Mouse (Mus musculus) liver, embryonic 15.5 days (tissue): Measurements from ENCODE around the gene Larp4b. TPM values are rescaled to one million over a fixed set of nuclear protein-coding genes. Genes with fewer than 3 reads are reported as not detected.
A peak's percentile ranks its signal among the peaks of the same experiment; 100 is the strongest.

Experiments
- ATAC-seq: fragments of 200-750 bp; cut with Nextera tagmentation; 2 replicates; pipeline ENCODE4 v1.8.0; 2017; ENCODE audit warnings: moderate number of reproducible peaks, mild to moderate bottlenecking, moderate library complexity; ENCODE audit not compliant: insufficient read depth
- H3K27ac ChIP-seq: fragments of 300-500 bp; sonication (generic); replicated peaks from 2 replicates; pipeline ENCODE4 v1.5.1; 2015; ENCODE audit warnings: mild to moderate bottlenecking, inconsistent platforms
- H3K27me3 ChIP-seq: fragments of 300-500 bp; sonication (generic); 2 replicates; pipeline ENCODE4 v1.6.1; 2015; ENCODE audit warnings: mild to moderate bottlenecking, inconsistent platforms
- H3K36me3 ChIP-seq: fragments of 300-500 bp; sonication (generic); replicated peaks from 2 replicates; pipeline ENCODE4 v1.6.1; 2015; ENCODE audit warnings: moderate library complexity, mild to moderate bottlenecking, inconsistent platforms
- H3K4me1 ChIP-seq: fragments of 300-500 bp; sonication (generic); replicated peaks from 2 replicates; pipeline ENCODE4 v1.6.1; 2015; ENCODE audit warnings: inconsistent platforms
- H3K4me2 ChIP-seq: fragments of 300-500 bp; sonication (generic); 2 replicates; pipeline ENCODE4 v1.6.1; 2015; ENCODE audit warnings: moderate library complexity, mild to moderate bottlenecking, inconsistent platforms
- H3K4me3 ChIP-seq: fragments of 300-500 bp; sonication (generic); replicated peaks from 2 replicates; pipeline ENCODE4 v1.5.1; 2015; ENCODE audit warnings: mild to moderate bottlenecking, inconsistent platforms
- H3K9ac ChIP-seq: fragments of 300-500 bp; sonication (generic); 2 replicates; pipeline ENCODE4 v1.6.1; 2015; ENCODE audit warnings: moderate library complexity, mild to moderate bottlenecking, inconsistent platforms
- H3K9me3 ChIP-seq: fragments of 300-500 bp; sonication (generic); replicated peaks from 2 replicates; pipeline ENCODE4 v1.6.1; 2016; ENCODE audit warnings: inconsistent platforms
- WGBS: fragments of 180-500 bp; shearing (Covaris S2); methylation state at CpG from one replicate; pipeline ENCODE4 v1.1.7; 2015; ENCODE audit warnings: mixed read lengths; ENCODE audit not compliant: insufficient replicate concordance; 5-methylcytosine and 5-hydroxymethylcytosine counted together
- polyA plus RNA-seq: library from polyadenylated mRNA; unstranded; fragments of >200 nt; fragmentation: Nextera tagmentation; extraction: Ambion mirVana; gene quantifications from 2 replicates; pipeline ENCODE4 v1.2.1, GENCODE M21; 2015

Gene Larp4b
- polyA plus RNA-seq, 1 experiment from 2014 or later = 22.2 TPM

- Histone ChIP-seq H3K4me3 (no peak overlapping the region), H3K9ac (no peak overlapping the region), H3K4me1 (peaks cover 33% of the 10 kb centered on the region), H3K27me3 (no peaks in the 10 kb centered on the region), H3K27ac (no peak overlapping the region), H3K36me3 (peaks cover 81% of the 10 kb centered on the region), H3K4me2 (no peak overlapping the region), H3K9me3 (no peaks in the 10 kb centered on the region)
- 68% methylated on average over 7 of the region's 7 CpGs for WGBS
- ATAC-seq = no peak
These were observed 31.5 kb downstream of the Larp4b start for GRCm38 (mm10) chr13:9125193-9125592.

- Histone ChIP-seq H3K36me3 (peaks cover 86% of the 10 kb centered on the region), H3K9me3 (no peaks in the 10 kb centered on the region), H3K4me1 (peaks cover 27% of the 10 kb centered on the region), H3K27ac (no peak overlapping the region), H3K4me2 (no peak overlapping the region), H3K9ac (no peak overlapping the region), H3K4me3 (no peak overlapping the region), H3K27me3 (no peaks in the 10 kb centered on the region)
- WGBS = 77% methylated on average over 4 of the region's 4 CpGs
- no peak for ATAC-seq
These were observed 34.0 kb downstream of the Larp4b start for GRCm38 (mm10) chr13:9127715-9128114.

GRCm38 (mm10) chr13:9128707-9129314 lies 35.1 kb downstream of the Larp4b start:
- H3K27ac ChIP-seq = peak overlapping the region; percentile 10; the same call in 1 of the 2 replicates
- no peaks in the 10 kb centered on the region for H3K9me3 ChIP-seq
- H3K36me3 ChIP-seq = peaks cover 85% of the 10 kb centered on the region
- peak; percentile 46 for ATAC-seq
- no peak overlapping the region for H3K4me2 ChIP-seq
- peaks cover 27% of the 10 kb centered on the region for H3K4me1 ChIP-seq
- 80% methylated on average over 6 of the region's 6 CpGs for WGBS
- no peak overlapping the region for H3K9ac ChIP-seq
- H3K27me3 ChIP-seq = no peaks in the 10 kb centered on the region
- H3K4me3 ChIP-seq = no peak overlapping the region

- Histone ChIP-seq H3K9me3 (no peaks in the 10 kb centered on the region), H3K27ac (no peak overlapping the region), H3K36me3 (peaks cover 80% of the 10 kb centered on the region), H3K9ac (no peak overlapping the region), H3K4me1 (peaks cover 15% of the 10 kb centered on the region), H3K4me2 (no peak overlapping the region), H3K4me3 (no peak overlapping the region), H3K27me3 (no peaks in the 10 kb centered on the region)
- WGBS = 85% methylated on average over 2 of the region's 2 CpGs
- ATAC-seq = no peak
These were observed 40.7 kb downstream of the Larp4b start for GRCm38 (mm10) chr13:9134421-9134820.

GRCm38 (mm10) chr13:9136088-9136487 lies 42.4 kb downstream of the Larp4b start:
- Histone ChIP-seq H3K4me2 (no peak overlapping the region), H3K36me3 (peaks cover 80% of the 10 kb centered on the region), H3K27me3 (no peaks in the 10 kb centered on the region), H3K9ac (no peak overlapping the region), H3K4me3 (no peak overlapping the region), H3K9me3 (no peaks in the 10 kb centered on the region), H3K4me1 (no peaks in the 10 kb centered on the region), H3K27ac (no peak overlapping the region)
- 84% methylated on average over 6 of the region's 6 CpGs for WGBS
- no peak for ATAC-seq

GRCm38 (mm10) chr13:9136733-9137132 lies 43.1 kb downstream of the Larp4b start:
- no peaks in the 10 kb centered on the region for H3K4me1 ChIP-seq
- no peak overlapping the region for H3K27ac ChIP-seq
- H3K9ac ChIP-seq = no peak overlapping the region
- H3K9me3 ChIP-seq = no peaks in the 10 kb centered on the region
- 73% methylated on average over 4 of the region's 4 CpGs for WGBS
- no peak for ATAC-seq
- no peak overlapping the region for H3K4me2 ChIP-seq
- peaks cover 81% of the 10 kb centered on the region for H3K36me3 ChIP-seq
- H3K27me3 ChIP-seq = no peaks in the 10 kb centered on the region
- H3K4me3 ChIP-seq = no peak overlapping the region

- no peak for ATAC-seq
- Histone ChIP-seq H3K9me3 (no peaks in the 10 kb centered on the region), H3K4me1 (no peaks in the 10 kb centered on the region), H3K27ac (no peak overlapping the region), H3K4me3 (no peak overlapping the region), H3K9ac (no peak overlapping the region), H3K27me3 (no peaks in the 10 kb centered on the region), H3K36me3 (peaks cover 94% of the 10 kb centered on the region), H3K4me2 (no peak overlapping the region)
- WGBS = 48% methylated on average over 6 of the region's 6 CpGs
These were observed 45.8 kb downstream of the Larp4b start for GRCm38 (mm10) chr13:9139466-9139991.

GRCm38 (mm10) chr13:9140204-9140603 lies 46.5 kb downstream of the Larp4b start:
- peaks cover 95% of the 10 kb centered on the region for H3K36me3 ChIP-seq
- WGBS = 75% methylated on average over 10 of the region's 10 CpGs
- no peaks in the 10 kb centered on the region for H3K4me1 ChIP-seq
- H3K4me3 ChIP-seq = no peak overlapping the region
- no peaks in the 10 kb centered on the region for H3K27me3 ChIP-seq
- no peak overlapping the region for H3K4me2 ChIP-seq
- no peak for ATAC-seq
- H3K9me3 ChIP-seq = no peaks in the 10 kb centered on the region
- no peak overlapping the region for H3K27ac ChIP-seq
- no peak overlapping the region for H3K9ac ChIP-seq

- no peak for ATAC-seq
- 80% methylated on average over 2 of the region's 2 CpGs for WGBS
- Histone ChIP-seq H3K4me3 (no peak overlapping the region), H3K36me3 (peaks cover 94% of the 10 kb centered on the region), H3K27me3 (no peaks in the 10 kb centered on the region), H3K4me1 (no peaks in the 10 kb centered on the region), H3K9ac (no peak overlapping the region), H3K4me2 (no peak overlapping the region), H3K9me3 (no peaks in the 10 kb centered on the region), H3K27ac (no peak overlapping the region)
These were observed 48.7 kb downstream of the Larp4b start for GRCm38 (mm10) chr13:9142371-9142770.

- Histone ChIP-seq H3K4me3 (no peak overlapping the region), H3K9me3 (no peaks in the 10 kb centered on the region), H3K4me2 (no peak overlapping the region), H3K36me3 (peaks cover 84% of the 10 kb centered on the region), H3K27ac (no peak overlapping the region), H3K27me3 (no peaks in the 10 kb centered on the region), H3K4me1 (no peaks in the 10 kb centered on the region), H3K9ac (no peak overlapping the region)
- 88% methylated on average over 2 of the region's 2 CpGs for WGBS
- no peak for ATAC-seq
These were observed 55.1 kb downstream of the Larp4b start for GRCm38 (mm10) chr13:9148830-9149229.

GRCm38 (mm10) chr13:9149473-9150217 lies 56.0 kb downstream of the Larp4b start:
- ATAC-seq = no peak
- H3K36me3 ChIP-seq = peaks cover 84% of the 10 kb centered on the region
- no peaks in the 10 kb centered on the region for H3K27me3 ChIP-seq
- no peaks in the 10 kb centered on the region for H3K9me3 ChIP-seq
- WGBS = 61% methylated on average over 7 of the region's 7 CpGs
- H3K4me2 ChIP-seq = no peak overlapping the region
- H3K4me1 ChIP-seq = no peaks in the 10 kb centered on the region
- H3K27ac ChIP-seq = no peak overlapping the region
- H3K9ac ChIP-seq = no peak overlapping the region
- no peak overlapping the region for H3K4me3 ChIP-seq
